Mouse (Mus musculus): ENCODE results near the gene Lrp2bp.

DNA sequence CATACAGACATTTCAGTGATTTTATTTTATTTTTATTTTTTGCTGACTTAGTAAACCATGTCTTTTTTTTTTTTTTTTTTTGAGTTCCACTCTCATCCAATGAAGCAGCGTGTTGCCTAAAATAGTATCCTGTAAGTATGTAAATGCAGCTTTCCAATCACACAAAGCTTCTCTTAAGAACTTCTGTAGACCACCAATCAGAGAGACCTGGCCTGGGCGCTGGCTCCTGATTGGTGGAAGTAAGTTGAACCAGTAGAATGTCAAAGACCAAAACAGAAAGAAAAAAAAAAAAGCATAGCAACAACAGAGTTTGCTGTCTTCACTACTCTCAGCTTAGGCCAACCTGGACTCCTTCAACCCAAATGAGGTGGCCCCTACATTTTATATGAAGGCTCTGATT is 11.2 kb downstream of the Lrp2bp start:
- TF ChIP-seq CTCF (conservative IDR thresholded peaks at IDR 0.05; ENCODE audit: low read length) (no peak), NANOG (IDR thresholded peaks at IDR 0.05; ENCODE audit: borderline replicate concordance, low read length) (no peak), POU5F1 (IDR thresholded peaks at IDR 0.05; ENCODE audit: borderline replicate concordance, low read length) (no peak)
